Mouse (Mus musculus) cerebellum, adult 11-12 months (tissue): ENCODE measurements around the gene Otp.

Source experiments
- DNase-seq: peaks from one replicate; pipeline ENCODE4 v3.0.0; 2022

The Otp gene

GRCm38 (mm10) chr13:94875396-94875880 lies at the start of gene Otp:
Gene Otp, plus strand, starts transcription at chr13:94875602.
- no peak for DNase-seq

GRCm38 (mm10) chr13:94826389-94826788 lies 49.0 kb upstream of the Otp start:
- no peak for DNase-seq

GRCm38 (mm10) chr13:94826986-94827385 lies 48.4 kb upstream of the Otp start:
- DNase-seq = no peak

- DNase-seq = no peak
Observed at GRCm38 (mm10) chr13:94827847-94828246, 47.6 kb upstream of the Otp start.

GRCm38 (mm10) chr13:94838047-94838720 lies 37.2 kb upstream of the Otp start:
- no peak for DNase-seq

- DNase-seq = no peak
Observed at GRCm38 (mm10) chr13:94838756-94839337, 36.6 kb upstream of the Otp start.

- DNase-seq = no peak
Observed at GRCm38 (mm10) chr13:94843236-94843635, 32.2 kb upstream of the Otp start.

- no peak for DNase-seq
Observed at GRCm38 (mm10) chr13:94847870-94848269, 27.5 kb upstream of the Otp start.

GRCm38 (mm10) chr13:94849351-94849750 lies 26.1 kb upstream of the Otp start:
- DNase-seq = no peak

- DNase-seq = no peak
Observed at GRCm38 (mm10) chr13:94858016-94858575, 17.3 kb upstream of the Otp start.

- no peak for DNase-seq
Observed at GRCm38 (mm10) chr13:94859256-94859655, 16.1 kb upstream of the Otp start.

GRCm38 (mm10) chr13:94862491-94863230 lies 12.7 kb upstream of the Otp start:
- no peak for DNase-seq

- DNase-seq = no peak
Observed at GRCm38 (mm10) chr13:94866906-94867305, 8.5 kb upstream of the Otp start.

- DNase-seq = no peak
Observed at GRCm38 (mm10) chr13:94867772-94868171, 7.6 kb upstream of the Otp start.

GRCm38 (mm10) chr13:94868478-94868950 lies 6.9 kb upstream of the Otp start:
- DNase-seq = no peak

GRCm38 (mm10) chr13:94869541-94869940 lies 5.9 kb upstream of the Otp start:
- no peak for DNase-seq

- no peak for DNase-seq
Observed at GRCm38 (mm10) chr13:94870071-94870460, 5.3 kb upstream of the Otp start.

GRCm38 (mm10) chr13:94870461-94871186 lies 4.8 kb upstream of the Otp start:
- no peak for DNase-seq

- no peak for DNase-seq
Observed at GRCm38 (mm10) chr13:94871806-94872320, 3.5 kb upstream of the Otp start.

GRCm38 (mm10) chr13:94872439-94872838 lies 3.0 kb upstream of the Otp start:
- DNase-seq = no peak

- no peak for DNase-seq
Observed at GRCm38 (mm10) chr13:94873111-94874038, 2.0 kb upstream of the Otp start.
